Mouse (Mus musculus) NIH3T3 (cell line): Measurements from ENCODE around the gene Olfr808.
A peak's percentile ranks its signal among the peaks of the same experiment; 100 is the strongest.

Source experiments
- DNase-seq: peaks from one replicate; pipeline ENCODE4 v3.0.0-alpha.2; 2012; ENCODE audit warnings: low read depth

Olfr808 gene

DNA sequence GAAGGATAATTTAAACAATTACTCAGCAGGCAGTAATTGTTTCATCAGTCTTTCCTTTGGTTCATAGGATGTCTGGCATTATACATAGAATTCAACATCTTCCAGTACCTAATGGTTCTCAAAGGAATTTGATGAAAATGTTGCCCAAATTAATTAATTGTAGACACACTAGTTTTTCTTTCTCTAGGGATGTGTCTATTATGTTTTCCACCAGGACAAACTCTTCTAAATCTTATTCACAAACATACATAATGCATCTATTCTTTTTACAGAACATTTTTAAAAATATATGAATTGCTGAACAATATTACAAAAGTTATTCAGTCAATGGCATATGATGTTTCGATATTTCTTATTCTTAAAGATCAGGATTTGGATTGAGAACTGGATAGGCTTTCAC lies at the start of gene Olfr808:
Gene Olfr808 (plus strand): TSS at position 301 of the 400 bp plus-strand sequence.
- no peak for DNase-seq

DNA sequence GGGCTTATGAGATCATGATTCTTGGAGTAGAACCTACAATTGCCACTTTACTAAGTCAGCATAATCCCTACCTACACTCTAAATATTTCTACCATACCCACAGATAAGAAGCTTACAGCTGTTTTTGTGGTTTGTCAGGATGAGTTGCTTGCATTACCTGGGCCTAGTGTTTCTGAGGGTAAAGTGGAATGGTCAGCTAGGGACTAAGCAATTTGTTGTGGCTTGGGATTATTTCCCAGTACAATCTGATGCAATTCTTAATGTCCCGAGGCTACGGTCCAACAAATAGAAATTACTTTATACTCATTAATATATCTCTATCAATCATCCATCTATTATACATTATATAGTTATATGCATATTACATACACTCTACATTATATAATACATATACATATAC lies 36.0 kb upstream of the Olfr808 start, which contains the start of gene Olfr805:
Gene Olfr805 (minus strand): TSS at position 101 of the 400 bp plus-strand sequence.
- no peak for DNase-seq

DNA sequence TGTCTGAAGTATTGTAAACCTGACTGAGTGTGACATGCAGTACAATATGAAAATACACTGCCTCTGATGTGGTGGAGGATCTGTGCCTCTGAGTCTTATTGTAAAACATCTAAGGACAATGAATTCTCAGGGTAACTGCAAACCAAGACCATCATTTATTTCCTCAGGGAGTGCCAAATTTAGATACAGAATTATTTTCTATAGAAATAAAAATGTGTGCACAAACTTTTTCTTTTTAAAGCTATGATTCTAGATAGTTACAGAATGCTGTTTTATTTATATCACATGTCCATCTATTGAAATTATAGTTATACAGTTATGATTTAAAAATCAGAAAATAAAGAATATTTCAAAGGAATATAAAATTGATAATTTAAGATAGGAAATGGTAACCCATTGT lies 23.5 kb upstream of the Olfr808 start, which contains the start of gene Olfr806:
Gene Olfr806 (minus strand): TSS at position 101 of the 400 bp plus-strand sequence.
- DNase-seq, result no peak

DNA sequence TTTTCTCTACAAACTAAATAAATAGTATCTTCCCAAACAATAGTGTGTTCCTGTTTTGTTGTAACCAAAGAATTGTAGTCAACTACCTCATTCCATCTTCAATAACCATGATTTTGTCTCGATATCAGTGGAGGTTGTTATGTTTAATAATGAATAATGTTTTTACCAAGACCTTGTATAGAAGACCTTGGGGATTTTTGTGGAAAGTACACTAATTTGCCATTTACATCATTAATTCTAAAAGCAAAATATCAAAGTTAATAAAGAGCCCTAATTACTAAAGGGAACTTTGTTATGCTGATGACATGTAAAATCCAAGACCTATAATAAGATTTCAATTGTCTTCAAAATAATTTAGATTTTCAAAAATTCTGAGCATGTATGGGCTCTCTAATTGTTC lies 7.6 kb upstream of the Olfr808 start, which contains the start of gene Olfr807:
Gene Olfr807 (minus strand): TSS at position 101 of the 400 bp plus-strand sequence.
- no peak for DNase-seq

DNA sequence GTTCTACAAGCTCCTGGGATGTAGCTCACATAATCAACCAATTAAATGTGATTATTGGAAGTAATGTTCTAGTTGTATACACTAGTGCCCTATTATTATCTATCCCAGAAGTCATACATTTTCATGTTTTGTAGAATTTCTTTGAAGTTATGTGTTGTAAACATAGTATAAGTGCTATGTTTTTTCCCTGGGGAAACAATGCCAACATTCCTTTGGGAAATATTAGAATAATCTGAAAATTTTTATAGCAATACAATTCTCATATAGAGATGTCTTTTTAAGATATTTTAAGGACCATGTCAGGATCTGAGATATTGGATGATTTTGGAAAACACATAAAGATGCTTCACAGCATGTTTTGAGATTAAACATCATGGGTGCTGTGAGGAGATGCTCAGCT lies 9.1 kb downstream of the Olfr808 start, which contains the start of gene Olfr809:
Gene Olfr809 (plus strand): TSS at position 301 of the 400 bp plus-strand sequence.
- no peak for DNase-seq

DNA sequence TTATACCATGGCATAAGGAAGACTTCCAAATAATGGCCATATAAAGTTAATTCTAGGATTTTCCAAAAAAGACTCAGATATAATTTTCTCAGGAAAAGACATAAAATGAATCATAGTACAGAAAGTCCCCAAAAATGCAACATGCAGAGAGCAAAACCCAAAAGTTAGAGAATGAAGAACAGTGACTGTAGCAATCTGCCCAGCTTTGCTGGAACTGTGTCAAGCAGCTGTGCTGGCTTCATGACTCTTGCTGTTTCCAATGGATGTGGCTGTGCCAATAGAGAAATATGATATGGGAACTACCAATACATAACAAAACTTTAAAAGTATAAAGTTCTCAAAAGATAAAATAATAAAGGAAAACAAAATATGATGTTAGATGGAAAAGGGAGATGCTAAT lies 12.8 kb downstream of the Olfr808 start:
- DNase-seq, result peak; percentile 5

DNA sequence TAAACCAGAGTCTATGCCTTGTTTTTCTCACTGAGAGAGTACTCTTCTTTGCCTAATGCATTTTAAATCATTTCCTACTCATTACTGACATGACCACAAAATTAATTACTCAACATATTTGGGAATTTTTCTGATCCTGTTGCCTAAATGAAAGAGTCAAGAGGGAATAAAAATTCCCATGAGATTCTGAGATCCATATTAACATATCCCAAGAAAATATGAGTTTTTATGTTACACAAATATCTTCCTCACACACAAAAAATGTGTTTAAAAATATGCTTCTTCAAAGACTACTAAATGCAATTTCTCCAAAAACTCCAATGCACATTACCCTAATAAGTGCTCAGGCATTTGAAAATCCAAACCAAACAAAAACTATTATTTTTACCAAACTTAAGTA lies 29.5 kb downstream of the Olfr808 start, which contains the start of gene Olfr810:
Gene Olfr810 (minus strand): TSS at position 101 of the 400 bp plus-strand sequence.
- DNase-seq, result no peak

DNA sequence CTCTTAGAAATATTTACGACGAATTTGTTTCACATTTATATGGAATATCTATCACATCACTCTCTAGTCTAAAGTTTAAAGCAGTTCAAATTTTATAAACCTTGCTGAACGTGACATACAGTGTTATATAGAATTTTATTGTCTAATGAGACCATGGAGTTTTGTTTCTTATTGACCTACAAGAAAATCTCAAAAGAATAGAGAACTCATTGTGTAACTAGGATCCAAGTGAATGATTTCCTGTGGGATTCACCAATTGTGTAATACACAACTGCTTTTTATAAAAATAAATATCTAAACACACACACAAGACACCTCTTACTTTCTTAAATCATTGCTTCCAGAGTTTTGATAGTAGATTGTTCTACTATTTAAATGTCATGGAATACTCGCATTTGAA lies 39.0 kb downstream of the Olfr808 start, which contains the start of gene Olfr811:
Gene Olfr811 (minus strand): TSS at position 101 of the 400 bp plus-strand sequence.
- DNase-seq, result no peak
